Mouse (Mus musculus) spleen, postnatal 4 days (tissue): ENCODE results near the gene Obp2a.
"Not testable (repeated sequence)": the region's sequence is repeated elsewhere in the genome, so short reads cannot be mapped to it uniquely, and the experiment has no call there.

Experiments used
- DNase-seq, 2 experiments: peaks; one replicate each; pipeline ENCODE4 v3.0.0; 2022; ENCODE audit warnings: low spot score in 2 of 2

Gene Obp2a

DNA sequence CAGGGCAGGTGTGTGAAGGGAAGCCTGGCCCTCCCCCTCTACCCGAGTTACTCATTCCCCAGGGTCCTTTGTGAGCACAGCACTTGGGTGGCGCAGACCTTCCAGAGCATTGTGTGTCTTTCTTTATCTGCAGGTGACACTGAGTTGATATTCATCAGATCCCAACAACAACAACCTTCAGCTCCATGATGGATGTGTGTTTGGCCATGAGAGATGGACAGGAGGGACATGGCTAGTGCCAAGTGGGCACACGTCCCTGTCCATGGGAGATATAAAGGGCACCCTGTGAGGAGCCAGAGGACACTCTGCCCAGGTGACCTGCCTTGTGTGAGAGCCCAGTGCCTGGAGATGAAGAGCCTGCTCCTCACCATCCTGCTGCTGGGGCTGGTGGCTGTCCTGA, at the start of gene Obp2a:
Gene Obp2a (plus strand): TSS at position 301 of the 400 bp plus-strand sequence.
- DNase-seq: not testable (repeated sequence)

DNA sequence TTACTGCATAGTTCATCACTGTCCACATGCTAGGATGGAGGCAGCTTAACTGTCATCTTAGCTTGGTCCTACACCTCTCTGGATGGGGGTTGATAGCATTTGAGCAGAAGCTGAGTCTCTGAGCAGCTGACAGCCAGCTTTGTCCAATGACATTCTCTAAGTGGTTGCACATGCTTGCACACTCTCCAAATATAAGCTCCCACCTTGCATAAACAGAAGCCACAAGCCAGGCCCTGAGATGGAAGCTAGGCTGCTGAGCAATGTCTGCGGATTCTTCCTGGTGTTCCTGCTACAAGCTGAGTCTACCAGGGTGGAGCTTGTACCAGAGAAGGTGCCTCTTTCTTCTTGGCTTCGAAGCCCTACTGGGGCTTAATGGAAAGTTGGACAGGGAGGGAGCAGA, 46.9 kb upstream of the Obp2a start, which contains the start of gene Lcn8:
Gene Lcn8 (plus strand): TSS at position 219 of the 400 bp plus-strand sequence.
- DNase-seq: no peak

DNA sequence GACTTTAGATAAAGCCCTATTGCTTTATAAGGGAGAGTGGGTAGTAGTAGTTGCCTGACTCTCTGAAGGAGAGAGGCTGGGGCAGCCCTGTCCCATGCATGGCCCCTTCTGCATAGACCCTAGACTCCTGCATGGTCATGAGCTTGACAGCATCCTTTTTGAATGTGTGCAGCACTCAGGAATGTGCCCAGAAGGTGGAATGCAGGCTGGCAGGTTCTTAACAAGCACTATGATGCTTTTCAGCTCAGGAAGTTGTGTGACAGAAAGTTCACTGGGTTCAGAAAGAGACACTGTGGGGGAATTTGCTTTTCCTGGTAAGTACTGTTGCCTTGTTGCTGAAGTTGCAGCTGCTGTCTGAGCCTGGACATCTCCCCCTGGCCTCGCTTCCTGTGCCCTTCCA, 45.3 kb upstream of the Obp2a start:
- no peak for DNase-seq

DNA sequence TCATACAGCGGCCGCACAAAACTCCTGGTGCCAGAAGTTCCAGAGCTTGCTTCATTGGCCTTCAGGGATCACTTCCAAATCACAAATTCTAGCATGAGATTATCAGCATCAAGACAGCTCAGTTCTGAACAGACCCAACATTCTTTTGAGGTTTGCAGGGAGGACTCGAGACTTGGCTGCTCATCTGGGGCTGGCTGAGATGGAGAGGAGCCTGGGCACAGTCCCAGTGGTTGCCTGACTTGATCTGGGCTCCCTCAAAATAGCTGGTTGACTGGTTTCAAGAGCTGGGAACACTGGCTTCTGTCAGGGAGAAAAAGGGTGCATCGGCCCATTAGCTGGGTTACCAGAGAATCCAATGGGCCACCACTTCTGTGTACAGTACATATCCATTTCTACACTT, 43.2 kb upstream of the Obp2a start:
- DNase-seq: no peak

DNA sequence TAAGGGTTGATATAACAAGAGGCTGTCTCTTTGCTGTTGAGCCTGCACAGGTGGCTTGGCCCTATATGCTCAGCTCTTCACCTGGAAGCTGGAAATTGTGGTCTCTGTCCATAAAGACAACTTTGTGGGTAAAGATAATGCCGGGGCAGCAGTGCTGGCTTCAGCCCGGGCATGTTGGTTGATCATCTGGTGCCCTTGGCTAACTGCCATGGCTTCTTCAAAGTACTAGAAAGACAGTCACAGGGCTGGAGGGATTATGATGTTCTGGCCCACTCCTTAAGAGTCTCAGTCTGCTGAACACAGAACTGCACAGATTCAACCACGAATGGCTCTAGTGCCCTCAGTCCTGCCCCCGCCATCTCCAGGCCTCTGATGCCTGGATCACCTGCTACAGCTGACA, 42.6 kb upstream of the Obp2a start:
- DNase-seq: no peak

DNA sequence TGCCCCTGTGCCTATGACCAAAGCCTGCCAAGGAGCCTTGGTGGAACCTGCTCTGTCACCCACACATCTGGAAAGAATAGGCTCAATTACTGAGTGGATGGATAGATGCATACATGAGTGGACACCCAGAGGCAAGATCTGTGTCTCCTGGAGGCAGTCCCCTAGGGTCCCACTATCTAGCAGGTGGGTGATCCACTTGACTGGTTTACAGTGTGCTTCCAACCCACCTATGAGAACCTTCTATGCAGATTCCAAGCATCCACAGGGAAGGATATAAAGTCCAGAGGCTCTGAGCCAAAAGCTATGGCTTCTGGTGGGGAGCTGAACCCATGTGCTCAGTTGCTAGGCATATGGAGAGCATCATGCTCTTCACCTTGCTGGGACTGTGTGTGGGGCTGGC, 42.2 kb upstream of the Obp2a start, which contains the start of gene Lcn5:
Gene Lcn5 (plus strand): TSS at position 301 of the 400 bp plus-strand sequence.
- no peak for DNase-seq

DNA sequence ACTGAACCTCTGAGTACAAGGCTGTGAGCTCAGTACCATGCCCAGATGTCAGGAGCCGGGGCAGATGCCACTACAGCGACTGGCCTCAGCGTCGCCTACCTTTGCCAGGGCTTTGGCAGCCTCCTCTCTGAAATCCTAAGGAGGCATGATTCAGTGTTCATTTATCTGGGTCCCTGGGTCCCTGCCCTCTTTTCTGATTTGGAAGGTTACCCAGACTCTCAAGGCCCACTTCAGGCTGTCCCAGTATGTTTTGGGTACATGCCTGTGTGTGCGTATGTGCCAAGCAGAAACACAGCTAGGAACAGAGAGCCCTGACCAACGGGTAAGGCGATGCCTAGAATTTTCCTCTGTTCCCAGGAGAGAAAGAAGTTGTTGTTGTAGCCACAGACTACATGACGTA, 39.6 kb upstream of the Obp2a start:
- no peak for DNase-seq

DNA sequence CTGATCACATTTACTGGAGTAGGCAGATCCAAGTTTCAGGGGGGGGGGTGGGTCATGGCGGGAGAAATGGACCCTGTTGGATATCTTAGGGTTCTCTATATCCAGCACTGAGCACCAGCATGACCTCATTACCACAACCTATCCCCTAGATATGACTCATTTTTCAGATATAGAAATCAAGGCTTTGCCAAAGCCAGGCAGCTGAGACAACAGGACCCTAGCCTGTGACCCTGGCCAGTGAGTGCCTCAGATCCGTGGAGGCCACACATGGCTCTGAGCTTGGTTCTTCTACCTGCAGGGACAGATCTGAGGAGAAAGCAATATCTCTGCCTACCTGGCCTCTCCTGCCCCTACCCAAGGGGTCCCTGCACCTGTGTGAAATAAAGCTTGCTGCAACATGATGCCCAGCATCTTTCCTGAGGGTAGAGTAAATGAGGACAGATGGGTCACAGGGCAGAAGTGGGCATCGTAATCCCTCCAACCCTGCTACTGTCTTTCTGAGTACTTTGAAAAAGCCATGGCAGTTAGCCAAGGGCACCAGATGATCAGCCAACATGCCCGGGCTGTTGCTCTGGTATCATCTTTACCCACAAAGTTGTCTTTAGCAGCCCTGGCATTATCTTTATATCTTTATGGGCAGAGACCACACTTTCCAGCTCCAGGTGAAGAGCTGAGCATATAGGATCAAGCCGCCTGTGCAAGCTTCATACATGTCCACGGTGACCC, 38.4 kb upstream of the Obp2a start:
- no peak for DNase-seq

DNA sequence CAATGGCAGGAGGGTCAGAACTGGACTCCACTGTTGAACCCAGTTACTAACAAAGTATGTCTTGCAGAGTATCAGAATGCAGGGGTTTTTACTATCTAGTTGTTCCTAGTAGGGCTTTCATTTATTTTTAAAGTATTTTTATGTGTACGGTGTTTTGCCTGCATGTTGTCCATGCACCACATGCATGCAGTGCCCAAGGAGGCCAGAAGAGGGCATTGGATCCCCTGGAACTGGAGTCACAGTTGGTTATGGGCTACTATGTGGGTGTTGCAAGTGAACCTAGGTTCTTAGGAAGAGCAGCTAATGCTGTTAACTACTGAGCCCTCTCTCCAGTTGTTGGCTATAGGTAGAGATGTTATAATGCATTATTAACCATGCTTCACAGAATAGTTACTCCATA, 36.3 kb upstream of the Obp2a start:
- peak; percentile 30 to 71 for DNase-seq

DNA sequence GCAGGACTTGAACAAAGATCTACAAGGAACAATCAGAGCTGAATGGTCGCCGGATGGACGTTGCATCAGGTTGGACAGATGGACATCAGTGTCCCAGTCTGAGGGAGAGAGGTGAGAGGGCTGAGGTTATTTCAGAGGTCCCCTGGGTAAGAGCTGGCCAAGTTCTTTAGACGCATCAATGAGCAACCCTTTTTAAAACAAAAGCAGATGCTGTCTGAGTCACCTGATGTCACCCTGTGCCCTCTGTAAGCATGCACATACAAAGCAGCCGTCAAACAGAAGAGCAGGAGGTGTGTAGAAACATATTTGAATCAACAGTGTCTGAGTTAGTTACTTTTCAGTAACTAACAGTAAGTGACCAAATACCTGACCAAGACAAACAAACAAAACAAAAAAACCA, 35.7 kb upstream of the Obp2a start:
- no peak for DNase-seq

DNA sequence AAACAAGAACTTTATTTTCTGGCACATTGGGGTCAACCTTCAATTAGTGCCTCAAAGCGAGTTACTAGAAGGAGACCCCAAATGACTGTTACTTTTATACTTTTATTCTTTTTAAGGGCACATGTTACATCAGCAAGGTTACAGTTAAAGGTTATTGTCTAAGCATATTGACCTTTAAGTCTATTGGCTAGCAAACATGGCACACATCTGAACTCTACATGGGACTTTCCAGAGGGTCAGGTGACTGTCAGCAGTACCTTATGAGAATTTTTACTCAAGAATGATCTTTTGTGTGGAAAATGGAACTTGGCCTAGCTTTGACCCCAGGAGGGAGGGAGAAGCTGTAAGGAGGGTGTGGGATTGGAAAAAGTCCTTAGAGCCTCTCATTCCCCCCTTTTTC, 33.3 kb upstream of the Obp2a start:
- DNase-seq: no peak

DNA sequence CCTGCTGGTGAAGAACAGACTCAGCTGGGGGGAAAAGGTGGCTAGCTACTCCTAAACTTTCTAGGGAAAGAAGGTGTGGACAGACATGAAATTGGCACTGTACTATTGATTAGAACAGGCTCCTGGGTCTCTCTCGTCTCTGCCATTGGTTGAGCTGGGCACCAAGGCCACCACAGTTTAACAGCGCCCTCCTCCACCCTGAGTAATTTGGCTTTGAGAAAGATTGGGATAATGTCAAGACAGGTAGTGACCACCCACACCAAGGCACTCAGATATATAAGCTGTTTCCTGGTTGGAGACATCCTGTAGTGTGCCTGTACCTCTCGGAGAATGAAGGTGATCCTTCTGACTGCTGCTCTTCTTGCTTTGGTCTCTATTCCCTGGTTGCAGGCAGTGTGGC, 23.4 kb upstream of the Obp2a start, which contains the start of gene Lcn6:
Gene Lcn6 (plus strand): TSS at position 301 of the 400 bp plus-strand sequence.
- DNase-seq: no peak

DNA sequence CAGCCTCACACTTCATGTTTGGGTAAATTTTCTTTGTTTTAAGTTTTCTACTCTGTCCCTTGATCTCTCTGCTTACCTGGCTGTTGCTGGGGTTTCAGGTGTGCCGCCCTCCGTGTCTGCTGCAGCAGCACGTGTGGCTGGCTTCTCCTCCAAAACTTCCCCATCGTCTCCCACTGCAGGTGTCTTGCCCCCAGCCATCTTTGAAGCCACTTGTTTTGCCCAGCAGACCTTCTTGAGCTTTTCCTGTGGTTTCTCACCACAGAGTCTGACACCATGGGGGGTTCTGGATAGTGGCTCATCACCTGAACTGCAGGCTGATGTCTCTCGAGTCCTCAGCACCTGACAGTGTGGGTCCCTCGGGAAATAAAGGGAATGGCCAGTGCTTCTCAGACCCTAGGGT, 20.3 kb upstream of the Obp2a start:
- no peak for DNase-seq

DNA sequence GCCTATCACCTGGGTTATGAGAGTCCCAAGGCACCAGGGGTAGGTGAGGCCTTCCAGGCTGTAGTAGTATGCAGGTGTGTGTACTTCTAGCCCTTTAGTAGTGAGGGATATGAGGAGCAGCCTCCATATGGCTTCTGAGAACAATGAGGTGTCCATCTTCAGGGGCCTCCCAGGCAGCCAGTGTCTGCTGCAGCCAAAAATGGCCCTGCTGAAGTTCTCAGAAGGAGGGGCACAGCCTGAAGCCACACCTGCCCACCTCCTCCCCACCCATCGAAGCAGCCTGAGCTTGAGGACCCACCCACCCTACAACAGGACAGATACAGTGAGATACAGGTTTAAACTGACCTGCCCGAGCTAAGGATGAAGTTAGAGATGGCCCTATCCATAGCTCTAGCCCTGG, 17.4 kb upstream of the Obp2a start, which contains the start of gene Lcn10:
Gene Lcn10 (plus strand): TSS at position 301 of the 400 bp plus-strand sequence.
- DNase-seq: no peak

DNA sequence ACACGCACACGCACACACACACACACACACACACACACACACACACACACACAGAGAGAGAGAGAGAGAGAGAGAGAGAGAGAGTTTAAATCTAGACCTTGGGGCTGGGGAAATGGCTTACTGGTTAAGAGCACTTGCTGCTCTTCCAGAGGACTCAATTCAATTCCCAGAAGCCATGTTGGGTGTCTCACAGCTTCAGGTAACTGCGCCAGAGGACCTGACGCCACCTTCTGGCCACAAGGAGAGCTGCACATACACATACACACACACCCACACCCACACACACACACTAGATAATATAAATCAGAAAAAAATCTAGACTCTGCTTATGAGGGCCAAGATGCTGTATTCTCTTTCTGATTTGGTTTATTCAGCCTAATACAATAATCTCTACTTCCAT, 12.9 kb upstream of the Obp2a start:
- DNase-seq: no peak

DNA sequence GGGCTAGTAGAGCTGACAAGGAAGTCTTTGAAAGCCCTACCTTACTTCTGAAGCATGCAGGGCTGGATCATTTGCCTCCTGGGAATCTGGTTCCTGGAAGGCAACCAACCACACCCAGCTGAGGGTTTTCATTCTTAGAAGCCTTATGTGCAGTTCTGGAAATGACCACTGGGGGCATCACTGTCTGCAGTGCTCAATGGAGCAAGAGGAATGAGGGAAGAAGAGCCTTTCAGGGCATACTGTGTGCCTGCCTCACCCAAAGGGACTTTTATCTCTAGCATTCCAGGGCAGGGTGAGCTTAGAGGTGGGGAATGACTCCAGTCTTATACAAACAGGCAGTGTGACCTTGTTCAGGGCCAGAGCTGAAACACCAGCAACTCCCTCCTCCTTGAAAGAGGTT, 5.2 kb upstream of the Obp2a start:
- DNase-seq: peak; percentile 37 to 81

DNA sequence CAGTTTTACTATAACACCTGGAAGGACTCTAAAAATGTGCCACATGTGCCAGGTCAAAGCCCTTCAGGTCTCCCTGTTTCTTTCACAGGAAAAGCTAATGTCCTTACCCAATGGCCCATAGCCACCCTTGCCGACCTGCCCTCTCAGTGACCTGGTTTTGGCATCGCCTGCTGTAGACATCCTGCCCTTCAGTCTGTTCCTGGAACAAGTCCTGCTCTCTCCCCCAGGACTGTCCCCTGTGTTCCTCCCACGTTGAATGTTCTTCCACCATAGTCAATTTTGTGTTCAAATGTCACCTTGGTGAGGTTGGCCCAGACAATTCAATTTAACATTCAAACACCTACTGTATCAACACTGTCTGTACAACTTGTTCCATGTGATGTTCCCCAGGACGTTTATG, 2.9 kb upstream of the Obp2a start:
- DNase-seq: no peak

DNA sequence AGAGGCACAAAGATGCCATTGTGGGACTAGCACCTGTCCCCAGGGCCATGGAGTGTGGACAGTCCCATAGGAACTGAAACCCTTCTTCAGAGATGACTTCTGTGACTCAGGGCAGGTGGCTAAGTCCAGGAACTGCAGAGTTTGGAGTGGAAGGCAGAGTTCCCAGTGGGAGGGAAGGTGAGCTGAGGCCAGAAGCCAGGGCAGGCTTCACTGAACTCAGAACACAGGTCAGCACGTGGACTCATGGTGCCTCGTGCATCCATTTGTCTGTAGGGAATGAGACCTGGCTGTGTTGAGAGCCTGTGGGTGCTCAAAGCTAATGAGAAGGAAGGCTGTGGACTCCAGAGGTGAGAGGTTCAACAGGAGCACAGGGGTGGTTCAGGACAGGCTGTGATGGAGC, 1.1 kb upstream of the Obp2a start:
- DNase-seq: no peak

DNA sequence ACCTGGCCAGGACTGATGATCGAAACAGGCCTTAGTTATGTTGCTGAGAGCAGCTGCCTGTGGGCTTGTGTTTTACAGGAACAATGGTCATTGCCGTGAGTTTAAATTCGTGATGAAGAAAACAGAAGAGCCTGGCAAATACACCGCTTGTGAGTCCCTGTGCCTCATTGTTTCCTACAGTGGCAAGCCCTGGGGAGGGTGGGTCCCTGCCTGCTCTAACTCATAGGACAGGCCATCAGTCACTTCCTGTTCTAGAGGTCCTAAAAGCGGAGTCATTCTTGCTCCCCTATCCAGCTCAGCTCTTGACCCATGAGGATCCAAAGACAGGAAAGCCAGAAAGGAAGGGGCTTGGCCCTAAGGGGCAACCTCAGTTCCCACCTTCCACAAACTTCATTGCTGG, 1.2 kb downstream of the Obp2a start:
- peak in 1 of 2 experiments; percentile 38 for DNase-seq

DNA sequence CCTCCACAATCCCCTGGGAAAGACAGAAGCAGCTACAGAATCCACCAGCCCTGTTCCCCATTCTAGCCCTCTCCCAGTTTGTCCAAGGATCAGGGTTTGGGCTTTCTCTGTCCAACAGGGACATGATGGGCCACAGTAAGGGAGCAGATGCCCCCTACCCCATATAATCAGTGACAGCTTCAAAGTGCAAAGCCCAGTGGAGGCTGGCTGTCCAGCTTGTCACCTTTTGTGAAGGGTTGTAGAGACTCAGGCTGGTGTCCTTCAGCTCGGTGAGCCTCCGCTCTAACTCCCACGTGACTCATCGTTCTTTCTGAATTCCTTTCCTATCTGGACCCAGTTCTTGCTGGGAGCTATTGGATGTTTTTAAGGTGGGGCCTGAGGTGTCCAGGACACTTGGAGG, 3.9 kb downstream of the Obp2a start:
- DNase-seq: no peak

DNA sequence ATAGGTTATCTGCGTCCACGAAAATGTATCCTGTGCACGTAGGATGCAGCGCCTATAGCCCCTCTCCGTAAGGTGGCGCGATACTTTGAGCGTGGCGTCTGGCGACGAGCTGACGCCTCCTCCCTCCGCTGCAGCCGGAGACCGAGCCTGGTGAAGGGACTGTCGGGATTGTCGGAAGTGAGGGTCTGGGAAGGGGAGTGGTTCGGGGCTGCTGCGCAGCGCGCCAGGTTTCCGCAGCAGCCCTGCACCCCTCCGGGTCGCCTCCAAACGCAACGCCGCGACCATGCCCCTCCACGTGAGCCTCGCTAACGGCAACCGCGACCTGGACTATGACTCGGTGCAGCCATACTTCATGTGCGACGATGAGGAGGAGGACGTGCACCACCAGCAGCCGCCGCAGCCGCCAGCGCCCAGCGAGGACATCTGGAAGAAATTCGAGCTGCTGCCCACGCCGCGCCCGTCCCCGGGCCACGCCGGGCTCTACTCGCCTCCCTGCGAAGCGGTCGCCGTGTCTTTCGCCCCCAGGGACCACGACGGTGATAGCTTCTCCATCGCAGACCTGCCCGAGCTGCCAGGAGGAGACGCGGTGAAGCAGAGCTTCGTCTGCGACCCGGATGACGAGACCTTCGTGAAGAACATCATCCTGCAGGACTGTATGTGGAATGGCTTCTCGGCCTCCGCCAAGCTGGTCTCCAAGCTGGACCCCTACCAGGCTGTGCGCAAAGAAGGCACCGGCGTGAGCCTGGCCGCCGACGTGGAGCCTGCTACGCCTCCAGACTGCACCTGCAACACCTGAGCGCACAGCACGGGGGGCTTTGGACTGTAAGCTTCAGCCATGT, 7.0 kb downstream of the Obp2a start, which contains the start of gene Bmyc:
Gene Bmyc (plus strand): TSS at position 97 of the 839 bp plus-strand sequence.
- DNase-seq: peak; percentile 43 to 68

DNA sequence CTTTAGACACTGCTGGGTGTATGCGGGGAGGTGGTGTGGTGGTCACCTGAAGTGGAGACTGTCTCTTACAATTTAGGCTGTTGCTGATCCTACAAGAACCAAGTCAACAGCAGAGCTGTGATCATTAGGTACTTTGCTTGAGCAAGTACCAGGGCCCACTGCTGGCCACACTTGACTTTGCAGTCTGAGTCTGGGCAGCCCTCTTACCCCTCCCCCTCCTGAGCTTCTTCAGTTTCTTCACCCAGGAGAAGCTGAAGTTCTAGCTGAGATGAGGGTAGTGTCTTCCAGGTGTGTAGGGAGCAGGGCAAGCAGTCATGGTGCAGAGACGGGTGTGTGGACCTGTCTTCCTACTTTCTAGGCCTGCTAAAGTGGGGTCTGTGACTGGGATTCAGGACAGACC, 8.3 kb downstream of the Obp2a start:
- peak in 1 of 2 experiments; percentile 28 for DNase-seq

DNA sequence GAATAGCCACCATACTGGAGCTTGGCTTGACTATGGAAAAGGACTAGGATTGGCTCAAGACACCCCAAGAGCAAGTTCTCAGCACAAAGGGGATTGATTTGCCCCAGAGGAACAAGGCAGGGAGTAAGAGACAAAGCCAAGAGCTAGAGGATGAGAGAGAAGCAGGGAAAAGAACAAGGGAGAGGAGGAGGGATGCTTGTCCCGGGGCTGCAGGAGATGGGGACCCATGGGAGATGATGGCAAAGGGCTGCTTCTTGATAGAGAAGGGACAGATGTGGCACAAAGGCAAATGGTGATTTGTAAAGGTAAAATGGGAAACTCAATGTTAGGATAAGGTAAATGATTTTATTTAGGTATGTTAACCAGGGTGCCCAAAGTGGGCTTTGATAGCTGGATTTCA, 9.2 kb downstream of the Obp2a start:
- DNase-seq: not testable (repeated sequence)
